Mouse (Mus musculus): ENCODE data around the gene Cox20.

Gene Cox20

GRCm38 (mm10) chr1:178319295-178320037 is 536 bp downstream of the Cox20 start:
- in situ Hi-C loops (cut with MboI, MseI), result no loop called here

DNA sequence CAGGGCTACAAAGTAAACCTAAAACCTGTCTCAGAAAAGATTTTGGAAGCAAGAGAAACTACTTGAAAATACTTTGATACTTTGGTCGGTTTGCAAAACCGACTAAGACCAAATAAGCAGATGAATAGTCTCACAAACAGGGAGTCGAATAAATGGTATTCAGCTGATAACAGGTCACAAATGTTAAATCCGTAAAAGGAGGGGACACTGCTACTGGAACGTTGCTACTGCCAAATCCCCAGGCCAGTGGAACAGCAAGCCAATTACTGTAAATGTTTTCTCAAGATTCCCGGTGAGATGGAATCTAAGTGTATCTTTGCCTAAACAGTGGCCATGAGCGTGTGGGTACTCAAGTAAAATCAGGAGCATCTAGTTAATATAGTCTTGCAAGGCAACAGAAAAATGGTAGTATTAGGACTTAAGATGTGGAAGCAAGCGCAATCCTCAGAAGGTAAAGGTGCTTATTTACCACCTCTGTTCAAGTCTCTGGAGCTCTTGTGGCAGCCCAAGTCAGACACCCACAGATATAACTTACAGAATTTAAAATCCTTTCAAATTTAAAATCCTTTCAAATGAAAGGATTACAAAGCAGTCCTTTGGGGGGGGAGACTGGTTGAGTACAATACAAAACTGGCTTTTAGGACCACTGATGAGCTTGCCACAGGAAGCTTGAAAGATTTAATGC is 1.2 kb downstream of the Cox20 start:
- in situ Hi-C loops (cut with MboI, MseI), result no loop called here

- in situ Hi-C loops (cut with MboI, MseI), result no loop called here
Measured at GRCm38 (mm10) chr1:178320723-178321590, 2.0 kb downstream of the Cox20 start.

GRCm38 (mm10) chr1:178321730-178322357 is 2.9 kb downstream of the Cox20 start:
- in situ Hi-C loops (cut with MboI, MseI), result no loop called here

- in situ Hi-C loops (cut with MboI, MseI), result no loop called here
Measured at GRCm38 (mm10) chr1:178323235-178323634, 4.3 kb downstream of the Cox20 start.

GRCm38 (mm10) chr1:178324568-178324967 is 5.6 kb downstream of the Cox20 start:
- in situ Hi-C loops (cut with MboI, MseI), result no loop called here

- in situ Hi-C loops (cut with MboI, MseI), result no loop called here
Measured at GRCm38 (mm10) chr1:178326357-178326756, 7.4 kb downstream of the Cox20 start.

- in situ Hi-C loops (cut with MboI, MseI), result no loop called here
Measured at GRCm38 (mm10) chr1:178326950-178327349, 8.0 kb downstream of the Cox20 start.

DNA sequence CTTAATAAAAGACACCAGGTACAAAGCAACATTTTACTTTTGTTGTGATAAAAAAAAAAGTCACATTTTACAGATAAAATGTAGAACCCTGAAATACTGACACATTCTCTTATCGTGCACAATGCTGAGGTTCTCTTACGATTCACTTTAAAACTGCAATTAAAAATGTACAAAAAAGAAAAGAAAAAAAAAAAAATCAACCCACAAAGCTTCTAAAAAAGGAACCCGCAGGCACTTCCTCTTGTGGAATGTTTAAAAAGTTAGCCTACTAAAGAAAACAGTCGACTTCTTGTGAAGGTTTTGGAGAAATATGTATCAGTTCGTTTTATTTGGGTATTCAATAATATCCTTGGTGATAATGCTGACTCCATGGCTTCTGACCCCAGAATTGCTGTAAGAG is 10.1 kb downstream of the Cox20 start:
- in situ Hi-C loops (cut with MboI, MseI), result no loop called here

- in situ Hi-C loops (cut with MboI, MseI), result no loop called here
Measured at GRCm38 (mm10) chr1:178329946-178330345, 11.0 kb downstream of the Cox20 start.

- in situ Hi-C loops (cut with MboI, MseI), result loop anchor here (5.0 kb wide), 1 partner anchor 154 kb away; no protein-coding TSS in a partner anchor
Measured at GRCm38 (mm10) chr1:178335860-178336261, 16.9 kb downstream of the Cox20 start.

DNA sequence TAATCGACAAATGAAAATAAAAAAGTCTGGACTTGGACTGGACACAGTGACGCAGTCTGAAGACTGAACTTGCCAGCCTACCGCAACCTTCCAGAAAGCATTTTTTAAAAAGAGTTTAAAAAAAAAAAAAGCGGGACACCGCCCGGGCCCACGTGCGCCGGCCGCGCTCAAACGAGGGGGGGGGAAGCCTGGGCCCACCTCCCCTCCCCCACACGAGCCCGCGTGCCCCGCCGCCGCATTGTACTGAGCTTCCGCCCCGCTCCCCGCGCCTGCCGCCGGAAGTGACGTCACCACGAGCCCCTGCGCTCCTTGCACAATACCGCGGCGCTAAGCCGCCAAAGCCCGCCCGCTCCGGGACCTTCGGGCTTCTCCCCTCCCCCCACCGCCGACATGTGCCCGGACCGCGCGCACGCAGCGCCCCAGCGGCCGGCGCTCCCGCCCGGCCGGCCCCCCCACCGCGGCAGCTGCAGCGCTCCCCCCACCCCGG is 17.4 kb downstream of the Cox20 start:
- in situ Hi-C loops (cut with MboI, MseI), result loop anchor here (5.0 kb wide), 1 partner anchor 154 kb away; no protein-coding TSS in a partner anchor

GRCm38 (mm10) chr1:178336777-178337481 is 18.0 kb downstream of the Cox20 start:
- in situ Hi-C loops (cut with MboI, MseI), result loop anchor here (5.0 kb wide), 1 partner anchor 155 kb away; no protein-coding TSS in a partner anchor

GRCm38 (mm10) chr1:178337551-178338317 is 18.8 kb downstream of the Cox20 start, which contains the start of gene Hnrnpu:
Gene Hnrnpu (minus strand): TSS chr1:178337797.
- in situ Hi-C loops (cut with MboI, MseI), result loop anchor here (5.0 kb wide), 1 partner anchor 155 kb away; no protein-coding TSS in a partner anchor

DNA sequence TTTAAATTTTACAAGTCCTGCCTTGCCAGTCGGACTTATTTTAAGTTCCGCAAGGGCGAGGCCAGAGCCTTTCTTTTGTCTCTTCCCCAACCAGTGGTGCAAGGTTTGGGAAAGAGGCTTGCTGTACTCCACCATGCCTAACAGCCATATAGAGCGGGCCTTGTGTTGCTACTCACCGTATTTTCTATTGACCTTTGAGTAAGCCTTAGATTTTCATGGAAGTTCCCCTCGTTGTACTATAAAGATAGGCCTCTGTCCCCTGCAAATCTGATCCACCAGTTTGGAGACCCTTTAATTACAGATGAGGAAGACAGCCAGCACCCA is 19.4 kb downstream of the Cox20 start:
- in situ Hi-C loops (cut with MboI, MseI), result loop anchor here (5.0 kb wide), 1 partner anchor 156 kb away; no protein-coding TSS in a partner anchor

- in situ Hi-C loops (cut with MboI, MseI), result no loop called here
Measured at GRCm38 (mm10) chr1:178340213-178340612, 21.3 kb downstream of the Cox20 start.

DNA sequence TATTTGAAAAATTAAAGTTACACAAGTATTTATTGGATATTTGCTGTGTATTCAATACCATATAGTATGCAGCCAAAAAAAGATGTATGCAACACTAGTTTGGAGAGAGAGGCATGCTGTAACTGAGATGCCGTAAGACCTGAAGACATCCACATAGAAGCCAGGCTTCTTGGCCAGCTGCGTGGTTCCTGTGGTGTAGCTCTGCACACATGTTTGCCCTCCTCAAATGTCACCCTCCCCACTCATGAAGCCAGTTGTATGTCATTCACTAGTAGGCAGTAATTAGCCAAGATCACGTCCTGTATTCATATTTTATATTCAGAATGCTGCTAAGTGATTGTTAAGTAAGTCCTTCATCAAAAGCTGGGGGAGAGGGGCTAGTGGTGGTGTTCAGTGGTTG is 22.5 kb downstream of the Cox20 start:
- in situ Hi-C loops (cut with MboI, MseI), result no loop called here

- in situ Hi-C loops (cut with MboI, MseI), result no loop called here
Measured at GRCm38 (mm10) chr1:178342063-178342462, 23.1 kb downstream of the Cox20 start.

DNA sequence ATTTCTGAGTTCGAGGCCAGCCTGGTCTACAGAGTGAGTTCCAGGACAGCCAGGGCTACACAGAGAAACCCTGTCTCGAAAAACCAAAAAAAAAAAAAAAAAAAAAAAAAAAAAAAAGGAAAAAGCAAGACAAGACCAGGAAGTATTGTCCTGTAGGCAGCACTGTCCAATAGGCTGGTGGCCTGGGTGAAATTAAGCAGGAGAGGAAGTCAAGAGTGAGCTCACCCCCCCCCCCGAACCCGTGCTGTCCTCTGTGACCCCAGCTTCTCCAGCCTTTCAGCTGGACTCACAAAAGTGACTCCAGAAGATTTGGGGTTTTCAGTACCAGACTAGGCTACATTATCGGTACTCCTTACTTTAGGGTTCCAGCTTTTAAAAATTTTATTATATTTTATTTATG is 23.7 kb downstream of the Cox20 start:
- in situ Hi-C loops (cut with MboI, MseI), result no loop called here

All from T-helper 1 cell (primary cell).